Mouse (Mus musculus) neural tube, embryonic 12.5 days (tissue): ENCODE measurements around the gene Gm266. TPM values are rescaled to one million over a fixed set of nuclear protein-coding genes. Genes with fewer than 3 reads are reported as not detected.

ENCODE experiments used
- ATAC-seq: fragments of 200-750 bp; cut with Nextera tagmentation; 2 replicates; pipeline ENCODE4 v1.8.0; 2017; ENCODE audit warnings: low read depth, mild to moderate bottlenecking, moderate TSS enrichment, moderate library complexity; ENCODE audit not compliant: low FRiP score
- H3K27ac ChIP-seq: fragments of 300-500 bp; sonication (generic); 2 replicates; pipeline ENCODE4 v1.5.1; 2016
- H3K27me3 ChIP-seq: fragments of 300-500 bp; sonication (generic); replicated peaks from 2 replicates; pipeline ENCODE4 v1.6.1; 2016; ENCODE audit warnings: mild to moderate bottlenecking
- H3K36me3 ChIP-seq: fragments of 300-500 bp; sonication (generic); 2 replicates; pipeline ENCODE4 v1.6.1; 2016; ENCODE audit warnings: mild to moderate bottlenecking
- H3K4me1 ChIP-seq: fragments of 300-500 bp; sonication (generic); 2 replicates; pipeline ENCODE4 v1.6.1; 2016
- H3K4me2 ChIP-seq: fragments of 300-500 bp; sonication (generic); replicated peaks from 2 replicates; pipeline ENCODE4 v1.6.1; 2016; ENCODE audit warnings: mild to moderate bottlenecking
- H3K4me3 ChIP-seq: fragments of 300-500 bp; sonication (generic); 2 replicates; pipeline ENCODE4 v1.5.1; 2016
- H3K9ac ChIP-seq: fragments of 300-500 bp; sonication (generic); 2 replicates; pipeline ENCODE4 v1.6.1; 2016; ENCODE audit warnings: mild to moderate bottlenecking
- H3K9me3 ChIP-seq: fragments of 300-500 bp; sonication (generic); 2 replicates; pipeline ENCODE4 v1.6.1; 2016; ENCODE audit warnings: mild to moderate bottlenecking
- WGBS: fragments of 180-500 bp; shearing (Covaris S2); methylation state at CpG from one replicate; pipeline ENCODE4 v1.1.7; 2016; 5-methylcytosine and 5-hydroxymethylcytosine counted together
- polyA plus RNA-seq: library from polyadenylated mRNA; unstranded; fragments of >200 nt; fragmentation: Nextera tagmentation; extraction: Ambion mirVana; gene quantifications from 2 replicates; pipeline ENCODE4 v1.2.1, GENCODE M21; 2016

Gm266 gene
- polyA plus RNA-seq, 1 experiment from 2014 or later: 2.5 TPM

DNA sequence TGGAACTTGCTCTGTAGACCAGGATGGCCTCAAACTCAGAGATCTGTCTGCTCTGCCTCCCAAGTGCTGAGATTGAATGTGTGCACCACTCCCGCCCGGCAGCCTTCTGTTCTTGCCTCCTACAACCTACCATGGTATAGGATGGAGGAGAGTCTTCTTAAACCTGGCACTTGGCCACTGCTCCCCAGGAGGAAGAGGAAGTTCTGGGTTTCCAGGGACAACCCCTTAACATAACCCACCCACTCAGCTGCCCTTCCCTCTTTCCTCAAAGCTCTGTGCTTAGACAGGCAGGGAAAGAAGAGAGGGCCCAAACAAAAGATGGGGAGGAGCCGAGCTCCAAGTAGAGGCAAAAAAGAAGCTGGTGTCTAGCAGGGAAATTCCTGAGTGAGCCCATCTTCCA, 44.1 kb downstream of the Gm266 start:
- no peak overlapping the region for H3K4me2 ChIP-seq
- H3K9ac ChIP-seq: no peak overlapping the region
- no peaks in the 10 kb centered on the region for H3K36me3 ChIP-seq
- H3K27me3 ChIP-seq: peaks cover 67% of the 10 kb centered on the region
- H3K9me3 ChIP-seq: no peaks in the 10 kb centered on the region
- WGBS: 63% methylated on average over 3 of the region's 3 CpGs
- H3K4me3 ChIP-seq: no peak overlapping the region
- H3K27ac ChIP-seq: no peak overlapping the region
- no peak for ATAC-seq
- H3K4me1 ChIP-seq: peaks cover 21% of the 10 kb centered on the region

DNA sequence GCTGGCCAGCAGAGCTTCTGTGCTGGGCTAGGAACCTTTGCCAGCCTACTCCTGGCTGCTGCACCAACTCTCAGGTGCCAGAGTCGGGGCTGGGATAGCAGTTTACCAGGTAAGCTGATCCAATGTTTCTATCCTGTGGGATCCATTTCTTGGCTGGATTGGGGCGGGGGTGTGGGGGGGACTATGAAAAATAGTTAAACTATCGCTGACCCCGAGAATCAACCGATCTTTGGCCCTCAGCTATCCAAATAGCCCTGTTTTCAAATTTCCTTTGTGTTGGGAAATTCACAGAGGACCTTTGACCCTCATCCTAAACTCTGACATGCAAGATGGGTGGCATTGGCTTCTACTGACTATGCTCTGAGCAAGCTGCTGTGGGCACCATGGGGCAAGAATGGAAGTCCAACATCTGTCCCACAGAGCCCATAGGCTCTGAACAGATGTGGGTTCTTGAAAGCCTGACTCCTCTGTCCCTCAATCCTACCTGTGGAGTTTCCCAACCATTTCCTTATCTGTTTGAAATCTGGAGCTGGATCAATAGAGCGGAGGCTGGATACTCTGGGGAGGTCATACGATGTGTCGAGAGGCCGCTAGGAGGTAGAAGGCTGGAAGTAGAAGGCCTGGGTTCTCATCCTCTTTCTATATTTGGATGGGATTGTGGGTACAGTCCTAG, 44.8 kb downstream of the Gm266 start:
- H3K36me3 ChIP-seq: no peaks in the 10 kb centered on the region
- ATAC-seq: no peak
- WGBS: 94% methylated on average over 9 of the region's 9 CpGs

DNA sequence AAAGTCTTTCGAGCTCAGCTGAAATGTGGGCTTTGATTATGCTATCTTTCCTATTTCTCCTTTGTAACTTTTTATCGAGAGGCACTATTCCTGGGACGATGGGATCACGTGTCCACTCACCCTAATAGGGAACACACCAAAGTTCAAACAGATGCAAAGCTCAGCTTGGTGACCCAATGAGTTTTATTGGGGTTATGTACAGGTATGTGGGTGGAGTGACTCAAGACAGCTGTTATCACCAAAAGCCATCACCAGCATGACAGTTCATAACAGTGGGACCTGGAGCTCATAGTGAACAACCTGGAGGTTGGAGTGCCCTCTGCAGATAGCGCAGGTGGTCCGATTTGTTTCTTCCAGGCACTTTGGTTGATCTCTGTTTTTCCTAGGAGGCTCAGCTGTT, 46.8 kb downstream of the Gm266 start:
- Histone ChIP-seq H3K4me2 (no peak overlapping the region), H3K4me3 (no peak overlapping the region), H3K9ac (no peak overlapping the region), H3K36me3 (no peaks in the 10 kb centered on the region), H3K27ac (no peak overlapping the region), H3K27me3 (peaks cover 50% of the 10 kb centered on the region), H3K4me1 (peaks cover 22% of the 10 kb centered on the region), H3K9me3 (no peaks in the 10 kb centered on the region)
- 84% methylated on average over 6 of the region's 6 CpGs for WGBS
- no peak for ATAC-seq

More for the DNA sequence above, 44.8 kb downstream of the Gm266 start:
- H3K27me3 ChIP-seq: peaks cover 60% of the 10 kb centered on the region
- H3K9ac ChIP-seq: no peak overlapping the region
- H3K27ac ChIP-seq: no peak overlapping the region
- H3K4me2 ChIP-seq: no peak overlapping the region
- no peaks in the 10 kb centered on the region for H3K9me3 ChIP-seq
- no peak overlapping the region for H3K4me3 ChIP-seq
- H3K4me1 ChIP-seq: peaks cover 21% of the 10 kb centered on the region

GRCm38 (mm10) chr12:111437222-111437900, 48.3 kb downstream of the Gm266 start:
- Histone ChIP-seq H3K36me3 (no peaks in the 10 kb centered on the region), H3K9me3 (no peaks in the 10 kb centered on the region), H3K9ac (no peak overlapping the region), H3K4me2 (no peak overlapping the region), H3K27ac (no peak overlapping the region), H3K4me3 (no peak overlapping the region), H3K4me1 (peaks cover 14% of the 10 kb centered on the region), H3K27me3 (peaks cover 43% of the 10 kb centered on the region)
- ATAC-seq: no peak
- 75% methylated on average over 5 of the region's 5 CpGs for WGBS

DNA sequence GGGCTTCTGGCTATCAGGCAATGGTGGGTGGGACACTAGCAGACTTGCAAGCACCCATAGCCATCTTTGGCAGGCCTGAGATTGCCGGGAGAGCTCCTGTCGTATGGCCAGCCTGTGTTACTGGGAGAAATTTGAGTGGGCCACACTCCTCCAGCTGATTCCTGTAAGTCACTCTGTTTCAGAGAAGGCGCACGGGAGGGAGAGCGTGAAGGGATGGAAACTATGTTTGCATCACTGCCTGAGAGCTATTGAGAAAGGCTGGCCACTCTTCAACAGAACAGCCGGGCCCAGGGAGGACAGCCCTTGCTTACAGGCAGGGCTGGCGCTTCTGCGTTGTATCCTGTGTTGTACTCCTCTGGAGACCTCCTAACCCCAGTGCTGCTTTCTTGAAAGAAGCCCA, 49.0 kb downstream of the Gm266 start:
- H3K4me2 ChIP-seq: no peak overlapping the region
- ATAC-seq: no peak
- H3K27me3 ChIP-seq: peaks cover 43% of the 10 kb centered on the region
- H3K9me3 ChIP-seq: no peaks in the 10 kb centered on the region
- no peak overlapping the region for H3K9ac ChIP-seq
- H3K4me1 ChIP-seq: 0 out of 2 replicates have a peak, but pooled peaks cover 7% of the 10 kb centered on the region
- H3K36me3 ChIP-seq: no peaks in the 10 kb centered on the region
- no peak overlapping the region for H3K4me3 ChIP-seq
- no peak overlapping the region for H3K27ac ChIP-seq
- 67% methylated on average over 8 of the region's 8 CpGs for WGBS

DNA sequence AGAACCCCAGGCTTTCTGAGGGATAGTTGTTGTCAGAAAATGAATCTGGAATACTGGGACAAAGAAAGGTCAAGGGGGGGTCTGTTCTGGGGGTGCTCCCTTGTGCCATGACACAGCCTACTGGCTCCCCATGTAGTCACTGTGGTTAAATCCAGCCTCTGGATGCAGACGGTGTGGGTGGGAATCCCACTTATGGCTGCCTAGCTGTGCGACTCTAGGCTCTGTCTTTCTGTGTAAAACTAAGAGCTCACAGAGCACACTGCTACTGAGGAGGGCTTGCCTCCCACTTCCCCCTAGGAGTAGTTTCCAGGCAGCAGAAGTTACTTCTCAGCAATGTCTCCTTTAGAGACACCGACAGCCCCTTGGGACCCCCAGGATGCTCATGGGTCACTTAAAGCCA, 49.5 kb downstream of the Gm266 start:
- Histone ChIP-seq H3K27me3 (peaks cover 43% of the 10 kb centered on the region), H3K9ac (no peak overlapping the region), H3K4me1 (0 out of 2 replicates have a peak, but pooled peaks cover 7% of the 10 kb centered on the region), H3K27ac (no peak overlapping the region), H3K9me3 (no peaks in the 10 kb centered on the region), H3K4me3 (no peak overlapping the region), H3K4me2 (no peak overlapping the region), H3K36me3 (no peaks in the 10 kb centered on the region)
- no peak for ATAC-seq
- WGBS: 88% methylated on average over 3 of the region's 3 CpGs

DNA sequence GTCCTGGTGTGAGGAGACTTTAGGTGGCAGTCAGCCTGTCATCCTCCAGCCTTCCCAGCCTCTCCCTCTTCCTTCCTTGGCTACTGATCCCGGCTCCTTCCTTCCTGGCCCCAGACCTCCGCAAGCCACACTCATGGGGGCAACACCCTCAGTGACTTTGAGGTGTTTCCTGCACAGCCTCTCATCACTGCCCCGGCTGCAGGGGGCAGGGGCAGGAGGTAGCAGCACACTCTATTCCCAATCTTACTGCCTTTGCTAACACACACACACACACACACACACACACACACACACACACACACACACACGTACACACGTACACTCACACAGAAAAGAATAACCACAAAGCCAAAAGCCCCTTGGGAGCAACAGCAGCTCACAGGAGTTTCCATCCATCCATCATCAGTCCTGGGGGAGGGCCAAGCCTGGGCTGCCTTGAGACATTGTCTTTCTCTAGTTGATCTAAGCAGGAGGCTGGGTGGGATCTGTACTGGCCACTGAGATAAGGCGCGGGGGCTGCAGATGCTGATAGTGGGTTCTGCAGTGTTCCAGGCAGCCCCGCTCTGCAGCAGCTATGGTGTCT, 50.8 kb downstream of the Gm266 start:
- 51% methylated on average over 8 of the region's 8 CpGs for WGBS
- Histone ChIP-seq H3K4me1 (peaks cover 10% of the 10 kb centered on the region), H3K4me2 (no peak overlapping the region), H3K27ac (no peak overlapping the region), H3K4me3 (no peak overlapping the region), H3K27me3 (peaks cover 49% of the 10 kb centered on the region), H3K36me3 (no peaks in the 10 kb centered on the region), H3K9ac (no peak overlapping the region), H3K9me3 (no peaks in the 10 kb centered on the region)
- ATAC-seq: no peak

Other genes starting within 250 kb of the Gm266 start
- gene Amn, start 214.7 kb downstream of the Gm266 start, polyA plus RNA-seq: 0.46 and 1.2 TPM in 2 replicates
- 41.7 and 44.9 TPM in 2 replicates for gene Cdc42bpb, start 108.1 kb downstream of the Gm266 start, polyA plus RNA-seq
- 0.42 and 0.51 TPM in 2 replicates for gene Lbhd2, start 79.0 kb downstream of the Gm266 start, polyA plus RNA-seq
- 3.0 and 3.3 TPM in 2 replicates for gene Exoc3l4, start 68.8 kb downstream of the Gm266 start, polyA plus RNA-seq
- 1.9 and 3.3 TPM in 2 replicates for gene Tnfaip2, start 43.4 kb downstream of the Gm266 start, polyA plus RNA-seq
- 650 and 706 TPM in 2 replicates for gene Eif5, start 52.2 kb upstream of the Gm266 start, polyA plus RNA-seq
- 84.3 and 88.3 TPM in 2 replicates for gene Mark3, start 88.7 kb upstream of the Gm266 start, polyA plus RNA-seq
- 2,325 and 2,426 TPM in 2 replicates for gene Ckb, start 186.5 kb upstream of the Gm266 start, polyA plus RNA-seq
- 12.0 and 12.1 TPM in 2 replicates for gene Trmt61a, start 192.3 kb upstream of the Gm266 start, polyA plus RNA-seq
- 60.1 and 61.8 TPM in 2 replicates for gene Bag5, start 227.4 kb upstream of the Gm266 start, polyA plus RNA-seq
- gene Apopt1, start 227.4 kb upstream of the Gm266 start, polyA plus RNA-seq: 54.6 and 57.3 TPM in 2 replicates